Mouse (Mus musculus): Measurements from ENCODE around the gene Ryr2.

- TF ChIP-seq CTCF (IDR thresholded peaks at IDR 0.05; ENCODE audit: extremely low read depth, insufficient read depth, low read length) (no peak), POLR2A (IDR thresholded peaks at IDR 0.05; ENCODE audit: extremely low read depth, insufficient read depth, low read length) (no peak)
Observed at GRCm38 (mm10) chr13:12114816-12115215, 8.1 kb upstream of the Ryr2 start.
